Mouse (Mus musculus) fat pad, adult 2 months (tissue): ENCODE data around the gene Prrx1.

ENCODE experiments used
- DNase-seq: peaks from one replicate; pipeline ENCODE4 v3.0.0-alpha.2; 2011; ENCODE audit warnings: low read depth, low spot score; ENCODE audit errors: extremely low read depth

The Prrx1 gene

GRCm38 (mm10) chr1:163313101-163313773, at the start of gene Prrx1:
Gene Prrx1, minus strand, starts transcription at chr1:163313710.
- no peak for DNase-seq

GRCm38 (mm10) chr1:163362202-163362601, 48.7 kb upstream of the Prrx1 start:
- DNase-seq = no peak

GRCm38 (mm10) chr1:163361376-163361775, 47.9 kb upstream of the Prrx1 start:
- DNase-seq = no peak

- no peak for DNase-seq
Observed at GRCm38 (mm10) chr1:163360796-163361195, 47.3 kb upstream of the Prrx1 start.

- DNase-seq = no peak
Observed at GRCm38 (mm10) chr1:163359521-163359920, 46.0 kb upstream of the Prrx1 start.

- DNase-seq = no peak
Observed at GRCm38 (mm10) chr1:163358165-163358564, 44.7 kb upstream of the Prrx1 start.

GRCm38 (mm10) chr1:163357733-163358132, 44.2 kb upstream of the Prrx1 start:
- DNase-seq = no peak

GRCm38 (mm10) chr1:163356167-163356566, 42.7 kb upstream of the Prrx1 start:
- DNase-seq = no peak

- no peak for DNase-seq
Observed at GRCm38 (mm10) chr1:163355626-163356156, 42.2 kb upstream of the Prrx1 start.

- no peak for DNase-seq
Observed at GRCm38 (mm10) chr1:163350988-163351387, 37.5 kb upstream of the Prrx1 start.

GRCm38 (mm10) chr1:163345541-163345940, 32.0 kb upstream of the Prrx1 start:
- no peak for DNase-seq

GRCm38 (mm10) chr1:163344931-163345330, 31.4 kb upstream of the Prrx1 start:
- no peak for DNase-seq

GRCm38 (mm10) chr1:163339219-163339561, 25.7 kb upstream of the Prrx1 start:
- no peak for DNase-seq

GRCm38 (mm10) chr1:163338525-163339218, 25.2 kb upstream of the Prrx1 start:
- DNase-seq = no peak

GRCm38 (mm10) chr1:163337821-163338220, 24.3 kb upstream of the Prrx1 start:
- DNase-seq = no peak

- DNase-seq = no peak
Observed at GRCm38 (mm10) chr1:163327279-163327678, 13.8 kb upstream of the Prrx1 start.

GRCm38 (mm10) chr1:163319669-163320571, 6.4 kb upstream of the Prrx1 start:
- no peak for DNase-seq

- no peak for DNase-seq
Observed at GRCm38 (mm10) chr1:163316920-163317319, 3.4 kb upstream of the Prrx1 start.

- DNase-seq = no peak
Observed at GRCm38 (mm10) chr1:163314829-163315301, 1.4 kb upstream of the Prrx1 start.

GRCm38 (mm10) chr1:163313921-163314725, 613 bp upstream of the Prrx1 start:
- no peak for DNase-seq
